Mouse (Mus musculus) liver, embryonic 14.5 days (tissue): ENCODE measurements at regions not wholly inside any gene's neighbourhood (a gene's known extent, or its start where the extent isn't known, plus 50 kb on each side); places are given as distances from the start of the nearest gene placed in this dataset.

Experiments
- CTCF ChIP-seq: IDR thresholded peaks from 2 replicates; pipeline ENCODE4 v1.5.1; 2016; ENCODE audit warnings: antibody characterized with exemption, low read depth, control low read depth
- EP300 ChIP-seq: IDR thresholded peaks from 2 replicates; pipeline ENCODE4 v1.6.1; 2016; ENCODE audit warnings: antibody characterized with exemption, low read depth

DNA sequence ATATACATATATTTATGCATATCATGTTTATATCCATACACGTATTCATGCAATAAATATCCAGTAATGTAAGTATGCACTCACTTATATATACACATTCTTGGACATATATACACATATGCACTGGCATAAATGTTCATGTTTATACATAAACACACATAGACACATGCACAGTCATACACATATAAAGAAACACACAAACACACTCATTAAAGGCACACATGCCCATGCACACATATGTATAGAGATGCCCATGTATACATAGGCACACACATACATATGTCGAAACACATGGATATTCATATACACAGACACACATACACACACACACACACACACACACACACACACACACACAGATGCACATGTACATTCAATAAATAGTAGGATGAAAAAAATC, 189.3 kb upstream of the Chl1 start:
- TF ChIP-seq CTCF (no peak), EP300 (no peak)
